Mouse (Mus musculus): ENCODE results near the gene Nptn.

DNA sequence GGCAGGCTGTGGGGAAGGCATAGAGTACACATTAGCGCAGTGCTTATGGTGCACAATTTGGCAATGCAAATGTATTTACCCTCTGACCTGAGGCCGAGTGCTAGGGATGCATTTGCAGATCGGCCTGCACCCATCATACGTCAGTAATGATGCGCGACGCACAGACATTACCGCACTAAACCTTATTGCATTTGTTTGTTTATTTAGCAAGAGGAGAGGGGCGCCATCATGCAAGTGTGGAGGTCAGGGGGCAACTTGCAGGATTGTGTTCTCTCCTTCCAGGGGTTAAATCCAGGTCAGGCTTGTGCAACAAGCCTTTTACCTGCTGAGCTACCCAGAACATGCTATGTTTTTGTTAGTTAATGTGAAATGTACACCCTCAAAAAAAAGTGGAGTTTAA lies 85.2 kb downstream of the Nptn start:
- TF ChIP-seq TAL1 (IDR thresholded peaks at IDR 0.05; ENCODE audit: low read length) (no peak), GATA1 (IDR thresholded peaks at IDR 0.05; ENCODE audit: low read length) (no peak)

Measured in erythroblast, embryonic 14.5 days (primary cell).